Mouse (Mus musculus): ENCODE results near the gene Sik2.

- no peak for TF ChIP-seq POLR2A (IDR thresholded peaks at IDR 0.05; ENCODE audit: insufficient read depth, low read length)
- no peak for TF ChIP-seq EP300 (IDR thresholded peaks at IDR 0.05; ENCODE audit: insufficient read depth, low read depth, low read length)
- TF ChIP-seq CTCF (IDR thresholded peaks at IDR 0.05; ENCODE audit: low read depth, low read length): no peak
Measured at GRCm38 (mm10) chr9:50966277-50966676, 42.6 kb downstream of the Sik2 start.

Data from ES-Bruce4 (cell line).